Mouse (Mus musculus): ENCODE measurements around the gene Nup153.

Gene Nup153

DNA sequence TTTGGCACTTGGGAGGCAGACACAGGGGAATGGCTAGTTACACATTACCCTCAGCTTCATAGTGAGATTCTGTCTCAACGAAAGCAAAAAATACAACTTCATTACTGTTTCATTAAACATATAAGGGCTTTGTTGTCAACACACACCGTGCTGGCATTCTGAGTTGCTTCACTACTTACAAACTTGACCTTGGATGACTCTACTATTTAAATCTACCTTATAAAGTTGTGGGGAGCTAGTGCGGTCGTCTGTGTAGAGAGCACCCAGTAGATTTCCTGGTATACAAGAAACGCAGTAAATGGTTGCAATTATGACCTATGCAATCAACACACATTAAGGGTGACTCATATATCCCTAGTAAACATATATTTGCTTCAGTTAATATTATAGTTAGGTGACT, 671 bp upstream of the Nup153 start:
- DNase-seq (ENCODE audit: low read depth, low spot score): no peak

DNA sequence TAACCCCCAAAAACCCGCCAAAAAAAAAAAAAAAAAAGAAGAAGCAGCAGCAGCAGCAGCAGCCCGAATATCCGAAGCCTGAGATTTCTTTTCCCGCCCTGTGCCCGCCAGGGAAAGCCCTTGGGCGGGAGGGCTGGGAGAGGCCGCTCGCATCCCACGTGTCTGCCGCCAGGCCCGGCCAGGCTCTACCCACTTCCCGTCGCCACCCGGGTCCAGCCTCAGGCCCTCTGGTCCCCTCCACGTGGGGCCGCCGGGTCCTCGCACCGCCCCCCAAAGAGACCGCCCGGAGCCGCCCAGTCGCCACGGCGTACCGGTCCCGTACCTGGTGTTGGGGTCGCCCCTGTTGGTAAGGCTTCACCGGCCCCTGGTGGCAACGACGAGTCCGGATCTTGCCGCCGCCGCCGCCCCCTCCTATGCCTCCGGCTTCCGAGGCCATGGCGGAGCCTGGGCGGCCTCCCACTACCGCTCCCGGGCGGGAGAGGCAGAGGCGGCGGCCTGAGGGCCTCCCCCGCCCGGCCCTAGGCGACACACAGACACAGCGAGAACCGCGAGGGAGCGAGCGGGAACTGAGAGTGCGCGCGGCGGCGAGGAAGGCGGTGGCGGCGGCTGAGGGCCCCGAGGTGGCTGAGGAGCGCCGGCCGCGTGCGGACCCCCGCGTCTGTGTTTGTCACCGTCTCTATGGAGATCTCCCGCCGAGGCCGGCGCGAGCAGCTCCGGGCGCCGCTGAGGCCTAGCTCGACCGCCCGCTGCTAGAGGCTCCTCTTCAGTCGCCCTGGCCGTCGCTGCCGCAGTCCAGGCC, 503 bp downstream of the Nup153 start:
- peak; percentile 73 for DNase-seq (ENCODE audit: low read depth, low spot score)

DNA sequence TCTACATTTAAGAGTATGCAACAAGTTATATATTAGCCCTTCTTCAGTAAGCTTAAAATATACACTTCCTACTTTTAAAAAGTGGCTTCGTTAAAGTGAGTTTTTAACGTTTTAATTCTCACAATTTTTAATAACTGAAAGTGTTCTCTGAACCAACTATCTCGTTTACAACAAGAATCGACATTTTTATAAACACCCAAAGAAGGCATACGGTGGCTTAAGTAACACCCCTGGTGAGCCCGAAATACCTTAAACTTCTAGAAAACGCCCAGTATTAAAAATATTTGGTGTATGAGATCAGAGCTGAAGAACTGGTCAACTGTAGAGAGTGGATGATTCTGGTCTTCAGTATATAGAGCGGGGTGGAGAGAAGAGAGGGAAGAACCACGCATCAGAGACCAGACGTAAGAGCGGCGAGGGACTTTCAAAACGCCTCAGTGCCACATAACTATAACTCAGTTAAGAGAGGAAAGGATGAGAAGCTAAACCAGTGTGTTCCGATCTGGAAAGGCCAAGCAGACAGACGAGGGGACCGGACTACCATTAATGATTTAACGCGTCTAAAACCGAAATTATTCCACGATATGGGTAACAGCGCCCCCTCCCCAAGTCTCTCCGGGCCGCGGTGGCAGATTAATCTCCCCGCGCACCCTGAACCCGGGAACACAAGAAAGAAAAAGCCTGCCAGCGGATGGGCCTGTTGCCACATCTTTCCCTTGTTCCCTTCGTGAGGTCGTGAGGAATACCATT, 1.3 kb downstream of the Nup153 start:
- peak; percentile 27 for DNase-seq (ENCODE audit: low read depth, low spot score)

GRCm38 (mm10) chr13:46725227-46725626, 2.5 kb downstream of the Nup153 start:
- DNase-seq (ENCODE audit: low read depth, low spot score): peak; percentile 23

DNA sequence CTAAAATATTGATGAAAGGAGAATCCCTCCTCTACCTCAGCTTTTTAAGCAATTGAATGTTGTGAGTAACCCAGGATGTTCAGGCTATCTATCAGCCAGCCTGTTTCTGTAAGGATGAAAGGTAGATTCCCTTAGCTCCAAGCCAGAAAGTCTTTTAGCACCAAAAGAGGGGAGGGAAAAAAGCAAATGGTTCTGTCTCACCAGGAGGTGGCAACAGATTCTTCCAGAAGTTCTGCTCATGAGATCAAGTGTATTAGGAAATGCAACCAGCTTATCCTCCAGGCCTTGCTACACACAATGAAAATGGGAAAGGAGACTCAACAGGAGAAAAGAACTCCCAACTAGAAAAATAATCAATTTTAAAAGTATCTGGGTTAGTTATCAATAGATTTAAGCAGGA, 3.4 kb downstream of the Nup153 start:
- DNase-seq (ENCODE audit: low read depth, low spot score): no peak

GRCm38 (mm10) chr13:46721009-46721408, 6.7 kb downstream of the Nup153 start:
- DNase-seq (ENCODE audit: low read depth, low spot score): no peak

DNA sequence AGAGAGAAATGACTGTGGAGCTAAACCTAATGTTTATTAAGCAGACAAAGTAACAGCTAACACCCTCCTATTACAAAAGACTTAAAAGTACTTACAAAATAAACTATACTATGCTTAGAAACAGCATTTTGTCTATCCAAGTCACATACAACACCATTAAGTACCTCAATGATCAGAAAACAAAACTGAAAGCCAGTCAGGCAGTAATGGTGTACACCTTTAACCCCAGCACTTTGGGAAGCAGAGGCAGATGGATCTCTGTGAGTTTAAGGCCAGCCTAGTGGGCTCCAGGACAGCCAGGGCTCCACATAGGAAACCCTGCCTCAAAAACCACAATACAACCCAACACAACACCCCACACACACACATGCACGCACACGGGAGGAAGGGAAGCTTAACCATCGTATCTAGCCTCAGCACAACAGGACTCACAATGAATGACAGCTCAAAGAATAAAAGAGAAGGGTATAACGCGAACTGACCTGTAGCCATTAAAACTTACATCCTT, 8.8 kb downstream of the Nup153 start:
- no peak for DNase-seq (ENCODE audit: low read depth, low spot score)

DNA sequence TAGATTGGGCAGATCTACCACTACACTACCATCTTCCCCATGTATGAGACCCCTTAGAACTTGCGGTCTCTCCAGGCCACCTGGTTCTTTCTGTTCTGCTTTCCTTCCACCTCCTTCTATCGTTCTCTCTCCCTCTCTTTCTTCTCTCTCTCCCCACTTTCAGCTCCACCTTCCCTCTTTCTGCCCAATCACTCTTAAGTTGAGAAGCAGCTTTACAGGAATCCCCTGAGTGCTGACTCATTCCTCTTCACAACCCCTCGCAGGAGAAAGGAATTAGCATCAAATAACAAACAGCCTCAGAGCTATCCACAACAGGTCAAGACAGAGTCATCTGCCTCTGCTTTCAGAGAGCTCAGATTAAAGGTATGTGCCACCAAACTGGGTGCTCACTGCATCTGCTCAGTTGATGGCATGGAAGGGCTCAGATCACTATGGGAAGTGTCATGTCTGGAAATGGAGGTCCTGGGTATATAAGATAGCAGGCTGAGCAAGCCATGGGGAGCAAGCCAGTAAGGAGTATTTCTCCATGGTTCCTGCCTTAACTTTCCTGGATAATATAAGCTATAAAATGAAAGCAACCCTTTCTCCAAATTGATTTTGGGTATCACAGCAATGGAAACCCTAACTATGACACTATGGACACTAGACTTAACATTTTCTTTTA, 11.6 kb downstream of the Nup153 start:
- DNase-seq (ENCODE audit: low read depth, low spot score): no peak

- no peak for DNase-seq (ENCODE audit: low read depth, low spot score)
Measured at GRCm38 (mm10) chr13:46713486-46713885, 14.3 kb downstream of the Nup153 start.

- no peak for DNase-seq (ENCODE audit: low read depth, low spot score)
Measured at GRCm38 (mm10) chr13:46703138-46703537, 24.6 kb downstream of the Nup153 start.

DNA sequence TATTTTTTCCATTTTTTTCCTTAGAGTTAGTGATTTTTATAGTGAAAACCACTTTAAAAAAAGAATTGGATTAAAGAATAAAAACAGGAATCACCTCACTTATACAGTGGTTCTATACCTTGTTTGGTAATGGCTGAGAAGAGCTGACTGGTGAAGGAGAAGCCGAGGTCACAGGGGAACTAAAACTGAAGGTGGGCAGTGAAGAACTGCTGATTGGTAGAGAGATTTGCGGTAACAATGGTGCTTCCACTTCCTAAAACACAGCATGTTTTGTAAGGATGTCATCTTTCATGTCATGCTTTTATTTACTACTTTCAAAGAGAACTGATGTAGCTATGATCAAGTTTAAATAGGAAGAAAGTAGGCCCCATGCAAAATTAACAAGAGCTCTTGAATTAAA, 26.3 kb downstream of the Nup153 start:
- DNase-seq (ENCODE audit: low read depth, low spot score): no peak

DNA sequence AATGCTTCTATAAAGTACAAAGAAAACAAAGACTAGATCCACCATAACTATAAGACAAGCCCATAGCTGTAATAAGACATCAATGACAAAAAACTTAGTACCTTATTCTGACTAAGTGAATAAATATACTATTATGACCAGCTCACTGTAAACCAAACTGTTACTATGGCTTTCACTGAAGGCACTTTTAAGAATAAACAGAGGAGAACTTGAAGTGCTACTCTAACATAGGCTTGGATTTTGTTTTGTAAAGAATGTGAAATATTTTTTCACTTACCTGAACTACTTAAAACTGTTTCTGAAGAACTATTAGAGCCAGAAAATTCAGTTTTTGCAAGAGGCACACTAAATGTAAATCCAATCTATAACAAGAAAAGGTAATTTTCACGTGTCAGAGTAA, 28.4 kb downstream of the Nup153 start:
- no peak for DNase-seq (ENCODE audit: low read depth, low spot score)

GRCm38 (mm10) chr13:46696788-46697187, 31.0 kb downstream of the Nup153 start:
- DNase-seq (ENCODE audit: low read depth, low spot score): no peak

DNA sequence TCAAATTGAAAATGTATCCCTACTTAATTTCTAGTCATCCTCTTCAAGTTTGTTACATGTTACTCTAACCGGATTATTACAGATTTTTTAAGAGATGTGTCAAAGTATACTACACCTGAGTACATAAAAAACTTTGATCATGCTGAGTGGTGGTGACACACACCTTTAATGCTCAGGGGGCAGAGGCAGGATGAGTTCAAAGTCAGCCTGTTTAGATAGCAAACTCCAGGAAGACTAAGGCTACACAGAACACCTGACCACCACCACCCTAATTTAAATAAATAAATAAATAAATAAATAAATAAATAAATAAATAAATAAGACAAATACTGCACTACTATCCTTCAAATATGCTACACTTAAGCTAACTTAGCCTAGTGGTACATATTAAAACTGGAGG, 31.8 kb downstream of the Nup153 start:
- DNase-seq (ENCODE audit: low read depth, low spot score): no peak

- DNase-seq (ENCODE audit: low read depth, low spot score): no peak
Measured at GRCm38 (mm10) chr13:46695296-46695908, 32.3 kb downstream of the Nup153 start.

DNA sequence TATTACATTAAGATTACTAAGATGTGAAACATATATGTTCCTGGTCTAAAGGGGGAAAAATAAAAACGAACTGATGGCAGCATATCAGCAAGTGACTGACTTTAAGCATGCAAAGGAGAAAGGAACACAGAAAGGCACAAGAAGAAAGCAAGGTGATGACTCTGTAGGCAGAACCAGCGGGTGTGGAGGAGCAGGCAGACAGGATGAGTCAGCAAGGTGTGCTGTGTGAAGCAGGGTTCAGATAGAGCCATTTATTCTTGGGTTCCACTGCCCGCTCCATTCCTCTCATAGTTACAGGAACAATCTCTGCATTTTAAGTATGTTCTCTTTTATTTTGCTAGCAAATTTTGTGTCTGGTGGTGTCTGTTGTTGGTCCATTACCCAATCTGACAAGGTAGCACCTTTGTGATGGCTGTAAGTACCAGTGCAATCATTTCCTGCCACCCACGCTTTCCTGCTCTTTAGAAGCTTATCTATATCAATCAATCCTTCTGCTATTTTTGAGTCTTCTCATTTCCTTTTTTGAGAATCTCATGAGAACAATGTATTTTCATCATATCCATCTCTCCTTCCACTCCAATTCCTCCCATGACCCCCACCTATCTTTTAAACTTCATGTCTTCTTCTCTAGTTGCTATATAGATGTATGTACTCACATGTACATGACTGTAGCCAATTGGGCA, 37.0 kb downstream of the Nup153 start:
- DNase-seq (ENCODE audit: low read depth, low spot score): no peak

DNA sequence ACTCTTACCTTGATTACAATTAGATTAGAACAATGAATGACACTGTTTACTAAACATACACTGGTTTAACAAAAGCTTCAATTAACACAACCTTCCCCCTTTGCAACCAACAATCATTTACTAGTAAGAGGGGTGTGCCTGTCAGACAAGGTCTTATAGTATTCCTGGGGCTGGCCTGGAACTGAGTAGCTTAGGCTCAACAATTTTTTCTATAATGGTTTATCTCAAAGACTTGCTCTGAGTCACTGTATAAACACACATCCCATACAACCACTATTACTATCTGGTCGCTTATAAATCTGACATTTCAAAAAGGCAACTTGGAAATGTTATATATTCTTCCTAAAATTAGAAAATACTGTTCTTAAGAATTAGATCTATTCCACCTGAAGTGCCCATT, 44.4 kb downstream of the Nup153 start:
- DNase-seq (ENCODE audit: low read depth, low spot score): no peak

- no peak for DNase-seq (ENCODE audit: low read depth, low spot score)
Measured at GRCm38 (mm10) chr13:46682921-46683320, 44.8 kb downstream of the Nup153 start.

- no peak for DNase-seq (ENCODE audit: low read depth, low spot score)
Measured at GRCm38 (mm10) chr13:46677721-46678120, 50.0 kb downstream of the Nup153 start.

DNA sequence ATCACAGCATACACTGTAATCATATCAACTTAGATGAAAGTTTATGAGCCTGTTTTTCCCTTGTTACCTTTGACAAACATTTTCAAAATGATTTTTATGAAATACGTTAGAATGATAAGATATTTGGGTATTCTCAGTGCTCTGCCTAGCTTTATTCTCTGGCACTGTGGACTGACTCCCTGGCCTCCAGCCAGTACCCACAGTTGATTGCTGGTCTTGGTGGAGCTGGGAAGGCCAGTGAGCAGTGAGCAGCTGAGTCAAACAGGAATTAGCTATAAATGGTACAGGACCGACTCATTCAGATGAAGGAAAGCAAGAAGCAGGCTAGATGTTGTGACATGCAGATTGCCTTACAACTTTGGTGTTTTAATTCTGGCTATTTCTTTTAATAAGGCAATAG, 53.1 kb downstream of the Nup153 start:
- DNase-seq (ENCODE audit: low read depth, low spot score): no peak

GRCm38 (mm10) chr13:46670514-46670913, 57.2 kb downstream of the Nup153 start:
- no peak for DNase-seq (ENCODE audit: low read depth, low spot score)
